Mouse (Mus musculus): ENCODE results near the gene 2310057J18Rik. TPM values are rescaled to one million over a fixed set of nuclear protein-coding genes. Genes with fewer than 3 reads are reported as not detected.
A peak's percentile ranks its signal among the peaks of the same experiment; 100 is the strongest.

The 2310057J18Rik gene
- total RNA-seq (2017) = not detected in 2 replicates

GRCm38 (mm10) chr10:28986203-28986602 is at the start of gene 2310057J18Rik:
2310057J18Rik (minus strand) TSS chr10:28986303.
- no peak for ATAC-seq (replicated peaks; ENCODE audit: low read depth, poor library complexity, severe bottlenecking)

GRCm38 (mm10) chr10:29029960-29030359 is 43.9 kb upstream of the 2310057J18Rik start:
- peak; percentile 77 for ATAC-seq (replicated peaks; ENCODE audit: low read depth, poor library complexity, severe bottlenecking)

GRCm38 (mm10) chr10:29019496-29020270 is 33.6 kb upstream of the 2310057J18Rik start:
- ATAC-seq (replicated peaks; ENCODE audit: low read depth, poor library complexity, severe bottlenecking) = no peak

GRCm38 (mm10) chr10:28997776-28998175 is 11.7 kb upstream of the 2310057J18Rik start:
- no peak for ATAC-seq (replicated peaks; ENCODE audit: low read depth, poor library complexity, severe bottlenecking)

- no peak for ATAC-seq (replicated peaks; ENCODE audit: low read depth, poor library complexity, severe bottlenecking)
Observed at GRCm38 (mm10) chr10:28988990-28989389, 2.9 kb upstream of the 2310057J18Rik start.

- ATAC-seq (replicated peaks; ENCODE audit: low read depth, poor library complexity, severe bottlenecking) = no peak
Observed at GRCm38 (mm10) chr10:28968189-28968588, 17.9 kb downstream of the 2310057J18Rik start.

GRCm38 (mm10) chr10:28955138-28955537 is 31.0 kb downstream of the 2310057J18Rik start:
- peak; percentile 96 for ATAC-seq (replicated peaks; ENCODE audit: low read depth, poor library complexity, severe bottlenecking)

GRCm38 (mm10) chr10:28954515-28954914 is 31.6 kb downstream of the 2310057J18Rik start:
- ATAC-seq (replicated peaks; ENCODE audit: low read depth, poor library complexity, severe bottlenecking) = 0 out of 2 replicates have a peak, but pooled peaks have one; percentile 39

Other genes starting within 250 kb of the 2310057J18Rik start
- gene Soga3, start 157.5 kb upstream of the 2310057J18Rik start, total RNA-seq (2017) = not detected in 2 replicates
- gene Gm49353, start 212.7 kb upstream of the 2310057J18Rik start, total RNA-seq (2017) = not detected in 2 replicates
- gene 9330159F19Rik, start 225.3 kb upstream of the 2310057J18Rik start, total RNA-seq (2017) = not detected in 2 replicates

Data from common myeloid progenitor, adult 5-6 weeks (primary cell).